Mouse (Mus musculus) embryonic fibroblast, embryonic 13.5 days (primary cell): ENCODE measurements around the gene Dnmt3c.

Experiments
- CTCF ChIP-seq: IDR thresholded peaks from 2 replicates; pipeline ENCODE4 v1.5.1; 2011; ENCODE audit warnings: mild to moderate bottlenecking, control low read depth, low read length, moderate library complexity, borderline replicate concordance; ENCODE audit not compliant: insufficient read depth
- POLR2A ChIP-seq: IDR thresholded peaks from 2 replicates; pipeline ENCODE4 v1.6.1; 2011; ENCODE audit warnings: low read depth, mild to moderate bottlenecking, control low read depth, low read length, moderate library complexity

GRCm38 (mm10) chr2:153703389-153703788 is 6.9 kb downstream of the Dnmt3c start:
- no peak for TF ChIP-seq POLR2A
- TF ChIP-seq CTCF = no peak
